ENCODE assay signal across 16 mouse cellular contexts in genomic region chr9:121717048-121717447, GRCm38 (mm10).
"Had no signal": no experiment of that assay in that cellular context is flagged by ENCODE, and none has a peak within 500 bp of the region (broad histone marks: within the 10 kb centered on the region; RNA-seq: fewer than 3 reads in every experiment).

No protein-coding gene starts in this region.

- DNase-seq: heart, postnatal 10 days; heart, postnatal 14 days; heart, postnatal 36 days; heart, postnatal 4 days; kidney, adult 11 months; kidney, adult 18-20 months; kidney, adult 2 months; kidney, adult 8-10 months; kidney, adult 9 months; kidney, postnatal 10 days; kidney, postnatal 14 days; kidney, postnatal 25 days; kidney, postnatal 36 days; kidney, postnatal 4 days; layer of hippocampus, adult 9-11 months; layer of hippocampus, postnatal 36 days had no signal
